8 mouse cellular contexts compared by ENCODE assay signal in genomic region chr10:37139443-37140165, GRCm38 (mm10). TPM values are rescaled to one million over a fixed set of nuclear protein-coding genes. Genes with fewer than 3 reads are reported as not detected.
DNase-seq lines count a peak whose midpoint lies in the region; ATAC-seq and TF ChIP-seq lines count a peak whose summit lies in the region.

No protein-coding gene starts in this region.

- H3K9ac ChIP-seq in liver, embryonic 11.5 days (ENCODE audit: low read depth, low read length): peak overlapping the region; percentile 72
- H3K9ac ChIP-seq in neural tube, embryonic 11.5 days (ENCODE audit: low read length): peak overlapping the region; percentile 92

- 0 out of 2 replicates have a peak, but pooled peaks cover 2% of the 10 kb centered on the region for H3K4me1 ChIP-seq in kidney, adult 2 months (ENCODE audit: control insufficient read depth, insufficient read depth, low read length)
- peaks cover 3% of the 10 kb centered on the region for H3K4me1 ChIP-seq in liver, embryonic 11.5 days (replicated peaks; ENCODE audit: control insufficient read depth, insufficient read depth, low read length)
- H3K4me1 ChIP-seq in neural tube, embryonic 11.5 days (ENCODE audit: control insufficient read depth, insufficient read depth, low read length): peaks cover 11% of the 10 kb centered on the region; the same call in 1 of the 2 replicates

- H3K36me3 ChIP-seq in kidney, adult 2 months (ENCODE audit: control insufficient read depth, insufficient read depth, low read length): no peaks in the 10 kb centered on the region
- 0 out of 2 replicates have a peak, but pooled peaks cover 4% of the 10 kb centered on the region for H3K36me3 ChIP-seq in liver, embryonic 11.5 days (ENCODE audit: control insufficient read depth, insufficient read depth, low read length)
- peaks cover 4% of the 10 kb centered on the region for H3K36me3 ChIP-seq in neural tube, embryonic 11.5 days (ENCODE audit: control insufficient read depth, insufficient read depth, low read length)

- peak; percentile 24 for DNase-seq in urinary bladder, postnatal 14 days (ENCODE audit: low spot score)
- no peak for DNase-seq in urinary bladder, postnatal 4 days (ENCODE audit: low spot score in 2 of 2)
- DNase-seq in cerebellum, postnatal 4 days (ENCODE audit: low spot score in 2 of 2): peak; percentile 26 to 43
- peak; percentile 16 for DNase-seq in gastrocnemius, postnatal 25 days
- DNase-seq in kidney, adult 2 months: peak; percentile 48
- DNase-seq in liver, embryonic 11.5 days (ENCODE audit: low spot score): peak; percentile 63
- peak; percentile 71 for DNase-seq in neural tube, embryonic 11.5 days (ENCODE audit: low spot score)
- DNase-seq in thymus, postnatal 25 days: peak; percentile 69

- no peaks in the 10 kb centered on the region for H3K9me3 ChIP-seq in liver, embryonic 11.5 days (ENCODE audit: control insufficient read depth, low read length)
- H3K9me3 ChIP-seq in neural tube, embryonic 11.5 days (ENCODE audit: control insufficient read depth, low read length): no peaks in the 10 kb centered on the region

- TF ChIP-seq POLR2A in kidney, adult 2 months (IDR thresholded peaks at IDR 0.05; ENCODE audit: low read depth, low read length): no peak

- H3K4me3 ChIP-seq in kidney, adult 2 months (ENCODE audit: insufficient read depth, low read depth, low read length): peak overlapping the region; percentile 56
- H3K4me3 ChIP-seq in liver, embryonic 11.5 days (ENCODE audit: low read depth, low read length): peak overlapping the region; percentile 80
- peak overlapping the region; percentile 99 for H3K4me3 ChIP-seq in neural tube, embryonic 11.5 days (ENCODE audit: low read depth, low read length)

- no peak for ATAC-seq in liver, embryonic 11.5 days (replicated peaks; ENCODE audit: low FRiP score)
- no peak for ATAC-seq in neural tube, embryonic 11.5 days (ENCODE audit: insufficient read depth, low FRiP score, low TSS enrichment)

- peaks cover 1% of the 10 kb centered on the region; the same call in 1 of the 2 replicates for H3K27me3 ChIP-seq in kidney, adult 2 months (replicated peaks; ENCODE audit: control insufficient read depth, insufficient read depth, low read length)
- peaks cover 3% of the 10 kb centered on the region; the same call in 1 of the 2 replicates for H3K27me3 ChIP-seq in liver, embryonic 11.5 days (replicated peaks; ENCODE audit: control insufficient read depth, insufficient read depth, low read length)
- no peaks in the 10 kb centered on the region for H3K27me3 ChIP-seq in neural tube, embryonic 11.5 days (ENCODE audit: control insufficient read depth, insufficient read depth, low read length)

- no peak for TF ChIP-seq CTCF in kidney, adult 2 months (conservative IDR thresholded peaks at IDR 0.05; ENCODE audit: insufficient read depth, insufficient read length, low read depth, low read length)

- whole genome bisulfite sequencing in kidney, adult 2 months: 2% methylated on average over 26 of the region's 26 CpGs
- under 1% methylated on average over 26 of the region's 26 CpGs for WGBS in liver, embryonic 11.5 days
- under 1% methylated on average over 26 of the region's 26 CpGs for WGBS in neural tube, embryonic 11.5 days

- peak overlapping the region; percentile 80 for H3K27ac ChIP-seq in kidney, adult 2 months (ENCODE audit: insufficient read depth, low read depth, low read length)
- H3K27ac ChIP-seq in liver, embryonic 11.5 days (ENCODE audit: low read depth, low read length): peak overlapping the region; percentile 84
- peak overlapping the region; percentile 100 for H3K27ac ChIP-seq in neural tube, embryonic 11.5 days (ENCODE audit: low read depth, low read length)

- H3K4me2 ChIP-seq in liver, embryonic 11.5 days: peak overlapping the region; percentile 90
- peak overlapping the region; percentile 65 for H3K4me2 ChIP-seq in neural tube, embryonic 11.5 days (ENCODE audit: low read depth)

RNA-seq across cellular contexts. Expression of gene Marcks, which starts 0.9 kb away (rescaled TPM):
- 10 to 100 TPM; 35.4 to 37.6 TPM for total RNA-seq in gastrocnemius, postnatal 25 days (2021)
- 14.4 and 15.3 TPM in 2 replicates for polyA plus RNA-seq in kidney, adult 2 months (2012; rRNA removed)
- polyA plus RNA-seq in liver, embryonic 11.5 days (2014; fragmentation: Nextera tagmentation; extraction: Ambion mirVana): 61.2 and 63.3 TPM in 2 replicates
- polyA plus RNA-seq in neural tube, embryonic 11.5 days (2014; fragmentation: Nextera tagmentation; extraction: Ambion mirVana): 300 and 308 TPM in 2 replicates

Comparison
In these comparisons a context has a peak if more than half of its experiments do, and no peak if none do; other contexts are left out.
1. DNase-seq: peak in urinary bladder, postnatal 14 days (single experiment), cerebellum, postnatal 4 days (2 of 2), gastrocnemius, postnatal 25 days (single experiment), kidney, adult 2 months (single experiment), liver, embryonic 11.5 days (single experiment), neural tube, embryonic 11.5 days (single experiment) and thymus, postnatal 25 days (single experiment); none in urinary bladder, postnatal 4 days (0 of 2).
2. Peak in every context shown above with its lines, with median percentiles within 50 percentile points of each other: H3K27ac ChIP-seq and H3K4me3 ChIP-seq.